9 mouse cellular contexts compared by ENCODE assay signal in the genomic region with DNA sequence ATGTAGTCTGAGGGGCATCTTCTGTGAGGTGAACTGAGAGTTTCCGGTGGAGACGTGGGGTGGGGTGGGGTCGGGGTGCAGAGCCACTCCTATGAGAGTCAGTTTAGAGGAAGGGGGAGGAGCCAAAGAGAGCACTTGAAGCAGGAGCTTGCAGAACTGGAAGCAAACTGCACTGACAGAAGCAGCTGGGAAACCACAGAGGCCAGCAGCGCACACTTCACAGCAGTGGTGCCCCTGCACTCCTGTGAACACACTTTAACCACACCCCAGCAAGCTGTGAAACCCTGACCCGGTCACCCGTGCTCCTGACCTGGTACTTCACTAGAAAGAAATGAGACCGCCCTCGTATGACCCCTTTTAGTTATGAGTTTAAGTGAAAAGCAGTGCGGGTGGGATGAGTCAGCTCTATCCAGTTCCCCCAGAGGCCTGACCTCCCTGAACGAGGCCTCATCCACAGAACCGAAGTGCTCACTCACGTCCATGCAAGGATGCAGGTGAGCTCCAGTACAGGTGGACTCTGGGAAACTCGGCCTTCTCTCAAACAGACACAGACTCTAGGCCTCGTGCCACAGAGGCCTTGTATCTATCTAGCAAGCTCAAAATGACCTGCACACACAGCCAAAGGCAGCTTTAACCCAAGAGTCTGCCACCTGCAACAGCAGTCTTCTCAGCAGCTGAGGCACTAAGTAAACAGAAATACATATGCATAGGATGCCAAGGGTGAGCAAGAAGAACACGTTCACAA. TPM values are rescaled to one million over a fixed set of nuclear protein-coding genes. Genes with fewer than 3 reads are reported as not detected.
DNase-seq lines count a peak whose midpoint lies in the region; ATAC-seq and TF ChIP-seq lines count a peak whose summit lies in the region.
"Had no signal": no experiment of that assay in that cellular context is flagged by ENCODE, and none has a peak within 500 bp of the region (broad histone marks: within the 10 kb centered on the region; RNA-seq: fewer than 3 reads in every experiment).

No protein-coding gene starts in this region.

- peaks cover 20% of the 10 kb centered on the region for H3K4me1 ChIP-seq in intestine, postnatal 0 days (replicated peaks; ENCODE audit: control insufficient read depth, insufficient read depth, low read length)
- peaks cover 90% of the 10 kb centered on the region for H3K4me1 ChIP-seq in megakaryocyte, embryonic 14.5 days
- peaks cover 26% of the 10 kb centered on the region for H3K4me1 ChIP-seq in neural tube, embryonic 15.5 days

- H3K9me3 ChIP-seq in intestine, postnatal 0 days (ENCODE audit: control insufficient read depth), result no peaks in the 10 kb centered on the region
- 0 out of 2 replicates have a peak, but pooled peaks cover 2% of the 10 kb centered on the region for H3K9me3 ChIP-seq in megakaryocyte, embryonic 14.5 days
- H3K9me3 ChIP-seq in neural tube, embryonic 15.5 days (replicated peaks), result no peaks in the 10 kb centered on the region
- H3K9me3 ChIP-seq: embryonic facial prominence, embryonic 15.5 days; neural tube, embryonic 12.5 days had no signal

- no peak overlapping the region for H3K4me3 ChIP-seq in intestine, postnatal 0 days (ENCODE audit: low read depth, low read length)
- H3K4me3 ChIP-seq in megakaryocyte, embryonic 14.5 days (replicated peaks), result peak overlapping the region; percentile 86
- no peak overlapping the region for H3K4me3 ChIP-seq in neural tube, embryonic 15.5 days (replicated peaks)
- H3K4me3 ChIP-seq: embryonic facial prominence, embryonic 15.5 days; neural tube, embryonic 12.5 days had no signal

- TF ChIP-seq CTCF in intestine, postnatal 0 days (IDR thresholded peaks at IDR 0.05; ENCODE audit: low read depth), result no peak

- DNase-seq in A20 (ENCODE audit: low read depth, low spot score), result peak; percentile 86
- peak; percentile 88 for DNase-seq in CD4-positive, CD25-positive, alpha-beta regulatory T cell, adult 2 months (ENCODE audit: low read depth, low spot score)
- DNase-seq in urinary bladder, adult 18-20 months (ENCODE audit: low spot score in 2 of 2), result no peak

- no peaks in the 10 kb centered on the region for H3K27me3 ChIP-seq in intestine, postnatal 0 days (replicated peaks; ENCODE audit: control insufficient read depth, insufficient read depth, low read length)
- H3K27me3 ChIP-seq in megakaryocyte, embryonic 14.5 days (replicated peaks), result no peaks in the 10 kb centered on the region
- no peaks in the 10 kb centered on the region for H3K27me3 ChIP-seq in neural tube, embryonic 15.5 days (replicated peaks)
- H3K27me3 ChIP-seq: embryonic facial prominence, embryonic 15.5 days had no signal

- no peak for ATAC-seq in intestine, postnatal 0 days
- no peak for ATAC-seq in neural tube, embryonic 15.5 days (ENCODE audit: low FRiP score)
- no peak for ATAC-seq in megakaryocyte-erythroid progenitor cell, adult 5-6 weeks (replicated peaks; ENCODE audit: low FRiP score, low TSS enrichment, poor library complexity, severe bottlenecking)

- peak overlapping the region; percentile 54 for H3K27ac ChIP-seq in intestine, postnatal 0 days (ENCODE audit: low read depth, low read length)
- no peak overlapping the region for H3K27ac ChIP-seq in neural tube, embryonic 15.5 days (replicated peaks)
- H3K27ac ChIP-seq: embryonic facial prominence, embryonic 15.5 days; neural tube, embryonic 12.5 days had no signal

- no peak overlapping the region for H3K4me2 ChIP-seq in intestine, postnatal 0 days (replicated peaks; ENCODE audit: low read depth)
- no peak overlapping the region for H3K4me2 ChIP-seq in neural tube, embryonic 15.5 days
- H3K4me2 ChIP-seq: embryonic facial prominence, embryonic 15.5 days; neural tube, embryonic 12.5 days had no signal

- H3K9ac ChIP-seq in intestine, postnatal 0 days (ENCODE audit: low read depth, low read length), result no peak overlapping the region
- no peak overlapping the region for H3K9ac ChIP-seq in neural tube, embryonic 15.5 days (replicated peaks)
- H3K9ac ChIP-seq: embryonic facial prominence, embryonic 15.5 days; neural tube, embryonic 12.5 days had no signal

- 40% methylated on average over 15 of the region's 15 CpGs for WGBS in intestine, postnatal 0 days
- WGBS in neural tube, embryonic 15.5 days, result 78% methylated on average over 15 of the region's 15 CpGs

- peaks cover 38% of the 10 kb centered on the region for H3K36me3 ChIP-seq in intestine, postnatal 0 days (ENCODE audit: control insufficient read depth, insufficient read depth)
- peaks cover 95% of the 10 kb centered on the region for H3K36me3 ChIP-seq in megakaryocyte, embryonic 14.5 days (replicated peaks; ENCODE audit: low read length)
- peaks cover 13% of the 10 kb centered on the region for H3K36me3 ChIP-seq in neural tube, embryonic 15.5 days

RNA-seq across cellular contexts. Expression of a gene that starts 7.1 kb away (rescaled TPM):
- polyA plus RNA-seq in intestine, postnatal 0 days (2015; fragmentation: Nextera tagmentation; extraction: Ambion mirVana), result 9.3 and 9.8 TPM in 2 replicates
- polyA plus RNA-seq in megakaryocyte, embryonic 14.5 days (2012; ENCODE audit: insufficient read depth, low replicate concordance), result 14.8 and 55.2 TPM in 2 replicates
- polyA plus RNA-seq in neural tube, embryonic 15.5 days (2015; fragmentation: Nextera tagmentation; extraction: Ambion mirVana), result 4.6 and 6.2 TPM in 2 replicates
- total RNA-seq in megakaryocyte-erythroid progenitor cell, adult 5-6 weeks (2014; fragmentation: Nextera tagmentation), result 37.6 and 51.7 TPM in 2 replicates
- total RNA-seq in megakaryocyte-erythroid progenitor cell, adult 5-6 weeks (2017), result 38.6 and 40.0 TPM in 2 replicates

Comparison
In these comparisons a context has a peak if more than half of its experiments do, and no peak if none do; other contexts are left out.
1. DNase-seq: peak in A20 (single experiment) and CD4-positive, CD25-positive, alpha-beta regulatory T cell, adult 2 months (single experiment); none in urinary bladder, adult 18-20 months (0 of 2).